In genomic region chr13:112152614-112153550, GRCm38 (mm10) we compare ENCODE assay signal across 8 mouse cellular contexts.
DNase-seq lines count a peak whose midpoint lies in the region; ATAC-seq and TF ChIP-seq lines count a peak whose summit lies in the region.

No protein-coding gene starts in this region.

- H3K9me3 ChIP-seq in liver, embryonic 14.5 days (ENCODE audit: control insufficient read depth, low read length), result no peaks in the 10 kb centered on the region
- no peaks in the 10 kb centered on the region for H3K9me3 ChIP-seq in neural tube, embryonic 11.5 days (ENCODE audit: control insufficient read depth, low read length)

- H3K4me2 ChIP-seq in liver, embryonic 14.5 days (ENCODE audit: low read depth), result peak overlapping the region; percentile 42
- no peak overlapping the region; the same call in 1 of the 2 replicates for H3K4me2 ChIP-seq in neural tube, embryonic 11.5 days (ENCODE audit: low read depth)

- TF ChIP-seq EP300 in heart, adult 2 months (IDR thresholded peaks at IDR 0.05; ENCODE audit: insufficient read depth, low read depth, low read length), result no peak
- TF ChIP-seq EP300 in liver, embryonic 14.5 days (IDR thresholded peaks at IDR 0.05; ENCODE audit: low read depth), result no peak

- H3K9ac ChIP-seq in heart, adult 2 months (ENCODE audit: low read depth, low read length), result 0 out of 2 replicates have a peak overlapping the region, but pooled peaks have one; percentile 20
- no peak overlapping the region for H3K9ac ChIP-seq in liver, embryonic 14.5 days (replicated peaks)
- no peak overlapping the region for H3K9ac ChIP-seq in neural tube, embryonic 11.5 days (ENCODE audit: low read length)

- 18% methylated on average over 27 of the region's 27 CpGs for WGBS in heart, adult 2 months
- WGBS in liver, embryonic 14.5 days (ENCODE audit: insufficient replicate concordance), result 21% methylated on average over 27 of the region's 27 CpGs
- WGBS in neural tube, embryonic 11.5 days, result 22% methylated on average over 27 of the region's 27 CpGs

- no peak for TF ChIP-seq POLR2A in heart, adult 2 months (IDR thresholded peaks at IDR 0.05; ENCODE audit: insufficient read depth, low read depth, low read length)

- no peaks in the 10 kb centered on the region for H3K36me3 ChIP-seq in heart, adult 2 months (ENCODE audit: control insufficient read depth, insufficient read depth, low read length)
- no peaks in the 10 kb centered on the region for H3K36me3 ChIP-seq in liver, embryonic 14.5 days (replicated peaks; ENCODE audit: control insufficient read depth, insufficient read depth, low read depth)
- H3K36me3 ChIP-seq in neural tube, embryonic 11.5 days (ENCODE audit: control insufficient read depth, insufficient read depth, low read length), result no peaks in the 10 kb centered on the region

- no peak; the same call in 1 of the 2 replicates for TF ChIP-seq CTCF in heart, adult 2 months (IDR thresholded peaks at IDR 0.05)
- no peak for TF ChIP-seq CTCF in liver, embryonic 14.5 days (IDR thresholded peaks at IDR 0.05; ENCODE audit: low read depth)

- peak overlapping the region; percentile 16; the same call in 1 of the 2 replicates for H3K4me3 ChIP-seq in heart, adult 2 months
- H3K4me3 ChIP-seq in liver, embryonic 14.5 days (ENCODE audit: insufficient read depth in 1 of 2, low read depth in 2 of 2, low read length in 2 of 2), result no peak overlapping the region
- H3K4me3 ChIP-seq in neural tube, embryonic 11.5 days (ENCODE audit: low read depth, low read length), result no peak overlapping the region

- intact Hi-C loops in heart, adult 2 months (cut with DNase I), result no loop called here

- H3K27ac ChIP-seq in heart, adult 2 months, result peak overlapping the region; percentile 75
- H3K27ac ChIP-seq in liver, embryonic 14.5 days, result no peak overlapping the region
- no peak overlapping the region for H3K27ac ChIP-seq in neural tube, embryonic 11.5 days (ENCODE audit: low read depth, low read length)

- no peaks in the 10 kb centered on the region for H3K79me2 ChIP-seq in heart, adult 2 months (replicated peaks; ENCODE audit: control insufficient read depth, insufficient read depth, low read length)

- H3K27me3 ChIP-seq in heart, adult 2 months (ENCODE audit: control insufficient read depth, insufficient read depth, low read length), result no peaks in the 10 kb centered on the region
- H3K27me3 ChIP-seq in liver, embryonic 14.5 days (ENCODE audit: control insufficient read depth, insufficient read depth, low read length), result no peaks in the 10 kb centered on the region; the same call in 1 of the 2 replicates
- H3K27me3 ChIP-seq in neural tube, embryonic 11.5 days (ENCODE audit: control insufficient read depth, insufficient read depth, low read length), result no peaks in the 10 kb centered on the region

- peak; percentile 36 for DNase-seq in adrenal gland, postnatal 25 days
- peak; percentile 45 to 50 for DNase-seq in heart, adult 2 months
- DNase-seq in kidney, adult 11 months, result peak; percentile 85
- no peak for DNase-seq in liver, embryonic 14.5 days (ENCODE audit: low read depth in 3 of 3, low spot score in 3 of 3)
- DNase-seq in neural tube, embryonic 11.5 days (ENCODE audit: low spot score), result peak; percentile 30
- DNase-seq in thymus, postnatal 14 days, result no peak
- no peak for DNase-seq in frontal cortex, postnatal 25 days (ENCODE audit: low spot score in 2 of 2)

- peak; percentile 63; the same call in 1 of the 2 replicates for ATAC-seq in common myeloid progenitor, adult 5-6 weeks (replicated peaks; ENCODE audit: low read depth, poor library complexity, severe bottlenecking)
- no peak for ATAC-seq in liver, embryonic 14.5 days (ENCODE audit: insufficient read depth)
- ATAC-seq in neural tube, embryonic 11.5 days (ENCODE audit: insufficient read depth, low FRiP score, low TSS enrichment), result peak; percentile 55

- H3K4me1 ChIP-seq in heart, adult 2 months (ENCODE audit: control insufficient read depth, insufficient read depth, low read length), result peaks cover 3% of the 10 kb centered on the region; the same call in 1 of the 2 replicates
- peaks cover 0 to 9% of the 10 kb centered on the region in 2 experiments; a peak in 3 of 4 replicates for H3K4me1 ChIP-seq in liver, embryonic 14.5 days (replicated peaks; ENCODE audit: control insufficient read depth in 2 of 2, insufficient read depth in 2 of 2, low read length in 1 of 2)
- peaks cover 8% of the 10 kb centered on the region; the same call in 1 of the 2 replicates for H3K4me1 ChIP-seq in neural tube, embryonic 11.5 days (ENCODE audit: control insufficient read depth, insufficient read depth, low read length)

Comparison
In these comparisons a context has a peak if more than half of its experiments do, and no peak if none do; other contexts are left out.
1. DNase-seq: peak in adrenal gland, postnatal 25 days (single experiment), heart, adult 2 months (2 of 2), kidney, adult 11 months (single experiment) and neural tube, embryonic 11.5 days (single experiment); none in liver, embryonic 14.5 days (0 of 3), thymus, postnatal 14 days (single experiment) and frontal cortex, postnatal 25 days (0 of 2).